Mouse (Mus musculus) G1E (cell line): ENCODE data around the gene Zfp385a.
A peak's percentile ranks its signal among the peaks of the same experiment; 100 is the strongest.

Experiments used
- CTCF ChIP-seq: IDR thresholded peaks from 2 replicates; pipeline ENCODE4 v1.5.1; 2012; ENCODE audit warnings: low read depth, low read length, inconsistent platforms, mixed read lengths
- GATA1 ChIP-seq: IDR thresholded peaks from 2 replicates; pipeline ENCODE4 v1.6.1; 2012; ENCODE audit warnings: borderline replicate concordance, low read length, inconsistent platforms, mixed read lengths
- POLR2AphosphoS5 ChIP-seq: IDR thresholded peaks from 2 replicates; pipeline ENCODE4 v1.6.1; 2012; ENCODE audit warnings: low read depth, low read length, inconsistent platforms; ENCODE audit not compliant: insufficient replicate concordance
- TAL1 ChIP-seq: conservative IDR thresholded peaks from 2 replicates; pipeline ENCODE4 v1.6.1; 2012; ENCODE audit warnings: low read depth, low read length, inconsistent platforms, mixed read lengths

DNA sequence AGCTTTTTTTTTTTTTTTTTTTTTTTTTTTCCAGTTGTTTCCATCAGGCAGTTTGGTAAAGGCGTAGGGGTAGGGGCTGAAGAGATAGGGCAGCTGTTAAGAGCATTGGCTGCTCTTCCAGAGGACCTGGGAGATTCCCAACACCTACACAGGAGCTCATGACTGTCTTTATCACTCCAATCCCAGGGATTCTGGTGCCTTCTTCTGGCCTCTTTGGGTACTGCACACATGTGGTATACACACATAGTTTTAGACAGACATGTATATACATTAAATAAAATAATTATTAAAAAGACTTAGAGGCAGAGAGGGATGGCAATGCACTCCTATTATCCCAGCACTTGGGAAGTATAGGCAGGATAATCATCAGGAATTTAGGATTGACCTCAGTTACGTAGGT is 46.5 kb downstream of the Zfp385a start:
- peak; percentile 23; the same call in 1 of the 2 replicates for TF ChIP-seq CTCF
- no peak for TF ChIP-seq POLR2AphosphoS5
- no peak for TF ChIP-seq GATA1
- TF ChIP-seq TAL1, result no peak
